Mouse (Mus musculus) cortical plate, adult 2 months (tissue): ENCODE results near the gene Tars2.

Experiments used
- CTCF ChIP-seq: fragments of 200-500 bp; IDR thresholded peaks from 2 replicates; pipeline ENCODE4 v1.5.1; 2011; ENCODE audit warnings: mild to moderate bottlenecking, control low read depth, low read length; ENCODE audit not compliant: insufficient read depth; ENCODE audit errors: extremely low read depth
- POLR2A ChIP-seq: fragments of 200-500 bp; IDR thresholded peaks from 2 replicates; pipeline ENCODE4 v1.6.1; 2011; ENCODE audit warnings: mild to moderate bottlenecking, low read length, control low read depth; ENCODE audit not compliant: insufficient read depth; ENCODE audit errors: extremely low read depth

- no peak for TF ChIP-seq CTCF
- no peak for TF ChIP-seq POLR2A
These were observed 38.8 kb upstream of the Tars2 start for GRCm38 (mm10) chr3:95798756-95799155.
